Mouse (Mus musculus) heart, embryonic 14.5 days (tissue): ENCODE measurements around the gene Polr3h. TPM values are rescaled to one million over a fixed set of nuclear protein-coding genes. Genes with fewer than 3 reads are reported as not detected.

Experiments
- ATAC-seq: fragments of 200-750 bp; cut with Nextera tagmentation; 2 replicates; pipeline ENCODE4 v1.8.0; 2017; ENCODE audit warnings: low read depth, moderate TSS enrichment; ENCODE audit not compliant: insufficient number of reproducible peaks, insufficient read depth, low FRiP score
- H3K27ac ChIP-seq, 2 experiments: fragments of 200-500 bp in 1 of 2; fragments of 300-500 bp in 1 of 2; sonication (generic) in 1 of 2; replicated peaks in 1 of 2; 2 replicates each; pipeline ENCODE4 v1.5.1; 2012 to 2014; ENCODE audit warnings: low read depth in 2 of 2, low read length in 2 of 2, control low read depth in 1 of 2, mild to moderate bottlenecking in 1 of 2, mixed read lengths in 1 of 2; ENCODE audit not compliant: control insufficient read depth in 1 of 2, insufficient read depth in 1 of 2
- H3K27me3 ChIP-seq: fragments of 300-500 bp; sonication (generic); 2 replicates; pipeline ENCODE4 v1.6.1; 2014; ENCODE audit warnings: mild to moderate bottlenecking, low read length, control low read depth; ENCODE audit not compliant: control insufficient read depth, insufficient read depth
- H3K36me3 ChIP-seq: fragments of 300-500 bp; sonication (generic); 2 replicates; pipeline ENCODE4 v1.6.1; 2014; ENCODE audit warnings: mild to moderate bottlenecking, control low read depth, low read length, mixed read lengths; ENCODE audit not compliant: control insufficient read depth, insufficient read depth
- H3K4me1 ChIP-seq, 2 experiments: fragments of 200-500 bp in 1 of 2; fragments of 300-500 bp in 1 of 2; sonication (generic) in 1 of 2; 2 replicates each; pipeline ENCODE4 v1.6.1; 2012 to 2014; ENCODE audit warnings: low read length in 2 of 2, control low read depth in 1 of 2, mixed read lengths in 1 of 2; ENCODE audit not compliant: control insufficient read depth in 2 of 2, insufficient read depth in 2 of 2
- H3K4me2 ChIP-seq: fragments of 300-500 bp; sonication (generic); 2 replicates; pipeline ENCODE4 v1.6.1; 2014; ENCODE audit warnings: mild to moderate bottlenecking, low read length
- H3K4me3 ChIP-seq, 2 experiments: fragments of 200-500 bp in 1 of 2; fragments of 300-500 bp in 1 of 2; sonication (generic) in 1 of 2; 2 replicates each; pipeline ENCODE4 v1.5.1; 2012 to 2014; ENCODE audit warnings: low read length in 2 of 2, mild to moderate bottlenecking in 2 of 2, control low read depth in 1 of 2, low read depth in 1 of 2, moderate library complexity in 1 of 2; ENCODE audit not compliant: control insufficient read depth in 1 of 2, insufficient read depth in 1 of 2
- H3K9ac ChIP-seq: fragments of 300-500 bp; sonication (generic); 2 replicates; pipeline ENCODE4 v1.6.1; 2014; ENCODE audit warnings: mild to moderate bottlenecking, low read length
- H3K9me3 ChIP-seq: fragments of 300-500 bp; sonication (generic); 2 replicates; pipeline ENCODE4 v1.6.1; 2016; ENCODE audit warnings: low read length, control low read depth; ENCODE audit not compliant: control insufficient read depth
- WGBS: fragments of 180-500 bp; shearing (Covaris S2); extraction: QIAGEN DNeasy Blood & Tissue Kit; methylation state at CpG from one replicate; pipeline ENCODE4 v1.1.7; 2014; 5-methylcytosine and 5-hydroxymethylcytosine counted together
- polyA plus RNA-seq: library from polyadenylated mRNA; unstranded; fragments of >200 nt; fragmentation: Nextera tagmentation; extraction: Ambion mirVana; gene quantifications from 2 replicates; pipeline ENCODE4 v1.2.1, GENCODE M21; 2014

The Polr3h gene
- polyA plus RNA-seq, 1 experiment from 2014 or later = 156 TPM

DNA sequence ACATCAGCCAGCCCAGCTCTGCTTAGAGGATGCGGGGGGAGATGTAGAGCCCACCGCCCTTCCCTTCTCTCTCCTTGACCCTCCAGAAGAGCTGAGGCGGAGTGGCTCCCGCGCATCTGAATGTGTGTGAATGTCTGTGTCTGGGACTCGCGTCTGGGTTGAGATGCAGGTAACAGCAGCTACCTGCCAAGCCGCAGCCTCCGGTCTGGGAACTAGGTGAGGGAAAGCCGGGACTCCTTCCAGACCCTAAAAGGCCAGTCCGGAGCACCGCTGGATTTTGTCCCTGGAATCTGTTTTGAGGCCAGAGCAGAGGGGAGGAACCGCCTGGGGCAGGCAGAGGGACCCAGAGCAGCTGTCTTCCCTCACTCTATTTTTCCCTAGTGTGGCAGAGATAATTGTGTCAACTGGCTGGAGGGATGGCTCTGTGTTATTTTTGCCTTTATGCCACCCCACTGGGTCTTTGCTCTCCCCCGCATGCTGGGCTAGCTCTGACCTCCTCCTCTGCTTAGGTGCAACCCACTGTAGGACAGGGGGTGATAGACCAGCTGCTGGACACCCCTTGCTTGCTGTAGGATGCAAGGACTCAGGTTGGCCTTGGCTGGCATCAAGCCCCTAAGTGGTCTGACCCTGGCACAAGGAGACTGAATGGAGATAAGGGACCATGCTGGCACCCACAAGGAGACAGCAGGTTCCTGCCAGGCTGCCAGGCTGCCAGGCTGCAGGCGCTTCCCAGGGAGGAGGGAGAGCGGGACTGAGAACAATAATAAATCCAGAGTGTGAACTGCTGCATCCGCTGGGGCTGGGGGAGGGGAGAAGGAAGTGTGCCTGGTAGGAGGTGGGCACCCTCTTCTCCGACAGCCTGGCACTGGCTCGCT lies 11.3 kb upstream of the Polr3h start:
- H3K4me3 ChIP-seq = peak overlapping the region; percentile 42 to 51
- 13% methylated on average over 19 of the region's 19 CpGs for WGBS
- H3K36me3 ChIP-seq = no peaks in the 10 kb centered on the region
- no peaks in the 10 kb centered on the region; the same call in 1 of the 2 replicates for H3K27me3 ChIP-seq
- 0 out of 2 replicates have a peak, but pooled peaks have one; percentile 18 for ATAC-seq
- H3K9ac ChIP-seq = peak overlapping the region; percentile 65
- H3K27ac ChIP-seq = peak overlapping the region in 1 of 2 experiments; percentile 44; a peak in 2 of 4 replicates
- H3K9me3 ChIP-seq = no peaks in the 10 kb centered on the region
- peak overlapping the region; percentile 70 for H3K4me2 ChIP-seq
- H3K4me1 ChIP-seq = peaks cover 11 to 13% of the 10 kb centered on the region in 2 experiments; a peak in 3 of 4 replicates

DNA sequence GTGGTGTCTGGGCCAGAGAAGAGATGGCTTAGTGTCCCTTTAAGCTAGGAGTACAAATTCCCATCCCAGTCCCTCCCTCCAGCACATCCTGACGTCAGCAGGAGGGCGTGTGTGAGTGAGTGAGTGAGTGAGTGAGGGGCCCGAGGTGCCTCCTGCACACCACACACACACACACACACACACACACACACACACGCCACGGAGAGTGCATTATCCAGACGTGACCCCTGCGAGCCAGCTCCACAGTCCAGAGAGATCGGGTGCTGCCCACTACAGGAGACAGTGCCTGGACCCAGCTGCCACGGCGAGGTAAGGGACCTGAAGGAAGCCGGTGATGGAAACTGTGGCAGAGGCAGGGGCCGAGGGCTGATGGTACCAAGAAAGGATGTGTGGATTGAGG lies 10.6 kb upstream of the Polr3h start, which contains the start of gene Csdc2:
TSS of gene Csdc2 (plus strand) at position 81 of the 400 bp plus-strand sequence.
- H3K36me3 ChIP-seq = no peaks in the 10 kb centered on the region
- no peaks in the 10 kb centered on the region; the same call in 1 of the 2 replicates for H3K27me3 ChIP-seq
- H3K27ac ChIP-seq = peak within 1 kb of the TSS in 1 of 2 experiments; percentile 44; a peak in 2 of 4 replicates
- peak within 1 kb of the TSS; percentile 42 to 51 for H3K4me3 ChIP-seq
- peaks cover 11 to 13% of the 10 kb centered on the region in 2 experiments; a peak in 3 of 4 replicates for H3K4me1 ChIP-seq
- peak within 1 kb of the TSS; percentile 70 for H3K4me2 ChIP-seq
- 0% methylated on average over 12 of the region's 12 CpGs for WGBS
- no peak for ATAC-seq
- peak within 1 kb of the TSS; percentile 65 for H3K9ac ChIP-seq
- no peaks in the 10 kb centered on the region for H3K9me3 ChIP-seq

GRCm38 (mm10) chr15:81935869-81936637 lies 10.0 kb upstream of the Polr3h start:
- ATAC-seq = no peak
- Histone ChIP-seq H3K9me3 (no peaks in the 10 kb centered on the region), H3K27me3 (no peaks in the 10 kb centered on the region; the same call in 1 of the 2 replicates), H3K4me1 (peaks cover 11 to 13% of the 10 kb centered on the region in 2 experiments; a peak in 3 of 4 replicates), H3K27ac (peak overlapping the region in 1 of 2 experiments; percentile 19; a peak in 1 of 4 replicates), H3K4me2 (peak overlapping the region; percentile 70), H3K9ac (peak overlapping the region; percentile 65; the same call in 1 of the 2 replicates), H3K4me3 (peak overlapping the region; percentile 42 to 51), H3K36me3 (no peaks in the 10 kb centered on the region)
- WGBS = 43% methylated on average over 7 of the region's 7 CpGs

GRCm38 (mm10) chr15:81933986-81934385 lies 7.9 kb upstream of the Polr3h start:
- Histone ChIP-seq H3K9ac (no peak overlapping the region), H3K4me3 (no peak overlapping the region), H3K27ac (no peak overlapping the region), H3K4me1 (peaks cover 11 to 13% of the 10 kb centered on the region in 2 experiments; a peak in 3 of 4 replicates), H3K9me3 (no peaks in the 10 kb centered on the region), H3K27me3 (no peaks in the 10 kb centered on the region; the same call in 1 of the 2 replicates), H3K4me2 (no peak overlapping the region), H3K36me3 (no peaks in the 10 kb centered on the region)
- no peak for ATAC-seq
- 83% methylated on average over 1 of the region's 1 CpGs for WGBS

GRCm38 (mm10) chr15:81932951-81933470 lies 7.0 kb upstream of the Polr3h start:
- Histone ChIP-seq H3K27me3 (no peaks in the 10 kb centered on the region; the same call in 1 of the 2 replicates), H3K9me3 (no peaks in the 10 kb centered on the region), H3K4me1 (peaks cover 11 to 13% of the 10 kb centered on the region in 2 experiments; a peak in 3 of 4 replicates), H3K9ac (no peak overlapping the region), H3K4me2 (no peak overlapping the region), H3K36me3 (no peaks in the 10 kb centered on the region), H3K4me3 (no peak overlapping the region), H3K27ac (no peak overlapping the region)
- 35% methylated on average over 12 of the region's 12 CpGs for WGBS
- ATAC-seq = no peak

- H3K4me3 ChIP-seq = no peak overlapping the region
- H3K4me1 ChIP-seq = peaks cover 10 to 13% of the 10 kb centered on the region in 2 experiments; a peak in 3 of 4 replicates
- no peaks in the 10 kb centered on the region for H3K9me3 ChIP-seq
- WGBS = 66% methylated on average over 11 of the region's 11 CpGs
- no peak overlapping the region for H3K4me2 ChIP-seq
- H3K27me3 ChIP-seq = no peaks in the 10 kb centered on the region
- H3K9ac ChIP-seq = no peak overlapping the region
- no peaks in the 10 kb centered on the region for H3K36me3 ChIP-seq
- H3K27ac ChIP-seq = 0 out of 4 replicates have a peak overlapping the region, but pooled peaks of 1 of the 2 experiments have one; percentile 6
- no peak for ATAC-seq
Measured at GRCm38 (mm10) chr15:81928277-81928676, 2.2 kb upstream of the Polr3h start.

GRCm38 (mm10) chr15:81927741-81928140 lies 1.7 kb upstream of the Polr3h start:
- no peak overlapping the region for H3K27ac ChIP-seq
- H3K36me3 ChIP-seq = no peaks in the 10 kb centered on the region
- H3K4me3 ChIP-seq = no peak overlapping the region
- no peak overlapping the region for H3K4me2 ChIP-seq
- H3K9me3 ChIP-seq = no peaks in the 10 kb centered on the region
- no peak overlapping the region for H3K9ac ChIP-seq
- peaks cover 10 to 13% of the 10 kb centered on the region in 2 experiments; a peak in 3 of 4 replicates for H3K4me1 ChIP-seq
- no peak for ATAC-seq
- 54% methylated on average over 4 of the region's 4 CpGs for WGBS
- no peaks in the 10 kb centered on the region for H3K27me3 ChIP-seq
